Mouse (Mus musculus): ENCODE measurements around the gene Sct.

DNA sequence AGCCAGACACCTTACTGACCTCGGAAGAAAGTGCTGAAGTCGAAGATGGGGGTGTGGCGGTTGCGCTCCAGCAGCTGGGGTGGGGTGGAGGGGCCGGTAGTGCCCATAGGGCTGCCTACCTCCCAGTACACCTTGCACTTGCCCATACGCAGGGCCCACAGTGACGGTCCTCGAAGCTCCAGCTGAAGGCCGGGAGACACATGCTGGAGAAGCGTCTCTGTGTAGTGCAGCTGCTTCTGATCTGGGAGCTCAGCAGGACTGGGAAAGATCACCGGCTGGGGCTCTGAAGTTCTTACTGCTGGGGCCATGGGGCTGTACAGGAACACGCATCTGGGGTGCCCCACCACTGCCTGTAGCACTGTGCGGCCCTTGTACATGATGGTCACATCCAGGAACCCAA, 15.3 kb downstream of the Sct start:
- no peak for TF ChIP-seq FOSL1 (IDR thresholded peaks at IDR 0.05; ENCODE audit: insufficient read depth, low read length, poor library complexity, severe bottlenecking)
- no peak for TF ChIP-seq CTCF (IDR thresholded peaks at IDR 0.05; ENCODE audit: control insufficient read depth, insufficient read depth, insufficient read length)
- TF ChIP-seq MAX (IDR thresholded peaks at IDR 0.05) = no peak
- no peak for TF ChIP-seq MYOD1 (IDR thresholded peaks at IDR 0.05; ENCODE audit: control insufficient read depth, insufficient read length, low read depth)
- TF ChIP-seq CEBPB (IDR thresholded peaks at IDR 0.05; ENCODE audit: low read depth) = no peak
- no peak for TF ChIP-seq USF1 (IDR thresholded peaks at IDR 0.05; ENCODE audit: low read depth)
